Mouse (Mus musculus) midbrain, embryonic 16.5 days (tissue): ENCODE measurements around the gene Mib2. TPM values are rescaled to one million over a fixed set of nuclear protein-coding genes. Genes with fewer than 3 reads are reported as not detected.
A peak's percentile ranks its signal among the peaks of the same experiment; 100 is the strongest.

Source experiments
- ATAC-seq: fragments of 200-750 bp; cut with Nextera tagmentation; 2 replicates; pipeline ENCODE4 v1.8.0; 2017; ENCODE audit warnings: moderate TSS enrichment
- H3K27ac ChIP-seq: fragments of 300-500 bp; sonication (generic); 2 replicates; pipeline ENCODE4 v1.5.1; 2014; ENCODE audit warnings: mild to moderate bottlenecking, low read length, mixed read lengths
- H3K27me3 ChIP-seq: fragments of 300-500 bp; sonication (generic); 2 replicates; pipeline ENCODE4 v1.6.1; 2014; ENCODE audit warnings: low read depth, low read length, mixed read lengths; ENCODE audit not compliant: control insufficient read depth, insufficient read depth
- H3K36me3 ChIP-seq: fragments of 300-500 bp; sonication (generic); 2 replicates; pipeline ENCODE4 v1.6.1; 2014; ENCODE audit warnings: mild to moderate bottlenecking, low read length, moderate library complexity, mixed read lengths; ENCODE audit not compliant: control insufficient read depth, insufficient read depth
- H3K4me1 ChIP-seq: fragments of 300-500 bp; sonication (generic); 2 replicates; pipeline ENCODE4 v1.6.1; 2014; ENCODE audit warnings: mild to moderate bottlenecking, low read length, mixed read lengths; ENCODE audit not compliant: control insufficient read depth, insufficient read depth
- H3K4me2 ChIP-seq: fragments of 300-500 bp; sonication (generic); 2 replicates; pipeline ENCODE4 v1.6.1; 2014; ENCODE audit warnings: mild to moderate bottlenecking, low read length, mixed read lengths
- H3K4me3 ChIP-seq: fragments of 300-500 bp; sonication (generic); 2 replicates; pipeline ENCODE4 v1.5.1; 2014; ENCODE audit warnings: low read depth, mild to moderate bottlenecking, low read length, moderate library complexity, mixed read lengths
- H3K9ac ChIP-seq: fragments of 300-500 bp; sonication (generic); 2 replicates; pipeline ENCODE4 v1.6.1; 2014; ENCODE audit warnings: low read depth, low read length, mixed read lengths
- H3K9me3 ChIP-seq: fragments of 300-500 bp; sonication (generic); replicated peaks from 2 replicates; pipeline ENCODE4 v1.6.1; 2014; ENCODE audit warnings: mild to moderate bottlenecking, low read length, mixed read lengths; ENCODE audit not compliant: control insufficient read depth, poor library complexity, severe bottlenecking
- WGBS: fragments of 180-500 bp; shearing (Covaris S2); extraction: QIAGEN DNeasy Blood & Tissue Kit; methylation state at CpG from one replicate; pipeline ENCODE4 v1.1.7; 2014; 5-methylcytosine and 5-hydroxymethylcytosine counted together
- polyA plus RNA-seq: library from polyadenylated mRNA; unstranded; fragments of >200 nt; fragmentation: Nextera tagmentation; extraction: Ambion mirVana; gene quantifications from 2 replicates; pipeline ENCODE4 v1.2.1, GENCODE M21; 2015

Gene Mib2
- polyA plus RNA-seq = 57.3 and 60.9 TPM in 2 replicates

- peaks cover 16% of the 10 kb centered on the region for H3K4me1 ChIP-seq
- H3K27ac ChIP-seq = peak within 1 kb of the TSS; percentile 87
- H3K9me3 ChIP-seq = no peaks in the 10 kb centered on the region
- peak; percentile 98 for ATAC-seq
- H3K9ac ChIP-seq = peak within 1 kb of the TSS; percentile 90
- peak within 1 kb of the TSS; percentile 92 for H3K4me2 ChIP-seq
- under 1% methylated on average over 69 of the region's 73 CpGs for WGBS
- peak within 1 kb of the TSS; percentile 95 for H3K4me3 ChIP-seq
- no peaks in the 10 kb centered on the region for H3K27me3 ChIP-seq
- no peaks in the 10 kb centered on the region for H3K36me3 ChIP-seq
Measured at GRCm38 (mm10) chr4:155668689-155669597, at the start of gene Mib2. Mib2 (minus strand) TSS chr4:155669198.

DNA sequence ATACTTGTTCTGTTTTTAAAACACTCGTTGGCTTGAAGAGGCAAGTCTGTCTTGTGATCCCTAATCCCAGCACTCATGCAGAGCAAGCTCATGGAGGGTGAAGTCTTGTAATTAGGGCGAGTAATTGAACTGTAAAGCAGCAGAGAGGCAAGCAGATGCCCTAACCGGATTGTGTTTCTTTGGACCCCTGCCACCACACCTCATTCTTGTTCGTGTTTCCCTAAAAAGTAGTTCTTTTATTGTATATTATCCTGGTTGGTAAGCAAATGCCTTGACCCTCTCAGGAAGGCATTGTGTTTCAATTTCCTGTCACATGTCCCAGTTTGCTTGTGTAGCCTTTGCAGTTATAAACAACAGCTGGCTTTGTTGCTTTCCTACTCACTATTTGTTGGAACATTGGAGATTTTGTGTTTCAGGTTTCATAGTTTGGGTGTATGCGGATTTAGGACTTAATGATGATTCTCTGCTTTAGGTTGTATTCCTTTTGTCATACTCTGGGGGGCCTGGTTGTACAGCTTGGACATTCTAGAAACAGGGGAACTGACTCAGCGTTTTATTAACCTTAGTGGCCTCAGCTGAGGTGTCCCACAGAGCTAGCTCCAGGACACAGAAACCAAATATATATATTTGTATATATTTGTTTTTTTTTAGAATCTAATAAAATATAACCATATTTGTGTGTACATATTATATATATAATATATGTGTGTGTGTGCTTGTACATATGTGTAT lies 41.7 kb upstream of the Mib2 start:
- no peaks in the 10 kb centered on the region for H3K27me3 ChIP-seq
- H3K36me3 ChIP-seq = peaks cover under 1% of the 10 kb centered on the region; the same call in 1 of the 2 replicates
- H3K27ac ChIP-seq = 0 out of 2 replicates have a peak overlapping the region, but pooled peaks have one; percentile 28
- peaks cover 16% of the 10 kb centered on the region for H3K4me1 ChIP-seq
- H3K9me3 ChIP-seq = no peaks in the 10 kb centered on the region
- WGBS = 57% methylated on average over 6 of the region's 6 CpGs
- H3K4me2 ChIP-seq = no peak overlapping the region
- no peak overlapping the region for H3K4me3 ChIP-seq
- no peak overlapping the region for H3K9ac ChIP-seq
- no peak for ATAC-seq

DNA sequence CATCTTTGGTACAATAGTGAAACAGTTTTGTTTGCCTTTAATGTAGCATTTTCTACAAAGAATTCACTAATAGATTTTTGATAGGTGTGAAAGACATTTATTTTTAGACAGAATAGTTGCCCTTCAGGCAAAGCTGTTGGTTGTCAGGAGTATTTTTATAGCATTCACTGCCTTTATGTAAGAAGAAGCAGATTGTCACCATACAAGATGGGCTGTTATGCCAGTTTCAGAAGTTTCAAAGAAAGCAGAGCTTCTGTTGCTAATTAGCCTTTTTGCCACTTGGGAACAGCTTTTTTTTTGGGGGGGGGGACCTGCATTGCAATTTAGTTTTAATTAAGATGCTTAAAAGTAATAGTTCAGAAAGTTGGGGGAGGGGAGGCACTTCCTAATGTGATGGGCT lies 40.0 kb upstream of the Mib2 start:
- peaks cover 21% of the 10 kb centered on the region for H3K4me1 ChIP-seq
- no peak overlapping the region for H3K27ac ChIP-seq
- no peak overlapping the region for H3K9ac ChIP-seq
- H3K4me2 ChIP-seq = no peak overlapping the region
- no peak for ATAC-seq
- H3K4me3 ChIP-seq = no peak overlapping the region
- H3K27me3 ChIP-seq = no peaks in the 10 kb centered on the region
- no peaks in the 10 kb centered on the region for H3K36me3 ChIP-seq
- H3K9me3 ChIP-seq = no peaks in the 10 kb centered on the region

GRCm38 (mm10) chr4:155708582-155708981 lies 39.6 kb upstream of the Mib2 start:
- no peak overlapping the region for H3K27ac ChIP-seq
- no peak overlapping the region for H3K4me3 ChIP-seq
- H3K4me1 ChIP-seq = peaks cover 21% of the 10 kb centered on the region
- no peaks in the 10 kb centered on the region for H3K36me3 ChIP-seq
- WGBS = 85% methylated on average over 2 of the region's 2 CpGs
- H3K4me2 ChIP-seq = no peak overlapping the region
- H3K9me3 ChIP-seq = no peaks in the 10 kb centered on the region
- no peak overlapping the region for H3K9ac ChIP-seq
- no peaks in the 10 kb centered on the region for H3K27me3 ChIP-seq
- no peak for ATAC-seq

- no peaks in the 10 kb centered on the region for H3K27me3 ChIP-seq
- H3K9me3 ChIP-seq = no peaks in the 10 kb centered on the region
- H3K27ac ChIP-seq = peak overlapping the region; percentile 96
- peaks cover 18% of the 10 kb centered on the region for H3K4me1 ChIP-seq
- peak overlapping the region; percentile 97 for H3K4me3 ChIP-seq
- H3K9ac ChIP-seq = peak overlapping the region; percentile 96
- ATAC-seq = no peak
- WGBS = under 1% methylated on average over 19 of the region's 19 CpGs
- peak overlapping the region; percentile 85 for H3K4me2 ChIP-seq
- H3K36me3 ChIP-seq = no peaks in the 10 kb centered on the region
Measured at GRCm38 (mm10) chr4:155705592-155705929, 36.6 kb upstream of the Mib2 start.

- Histone ChIP-seq H3K4me2 (peak within 1 kb of the TSS; percentile 93), H3K27ac (peak within 1 kb of the TSS; percentile 96)
- WGBS = 1% methylated on average over 83 of the region's 83 CpGs
Measured at GRCm38 (mm10) chr4:155704721-155705591, 36.0 kb upstream of the Mib2 start, which contains the start of gene Ssu72. Ssu72 (plus strand) TSS chr4:155704800.

DNA sequence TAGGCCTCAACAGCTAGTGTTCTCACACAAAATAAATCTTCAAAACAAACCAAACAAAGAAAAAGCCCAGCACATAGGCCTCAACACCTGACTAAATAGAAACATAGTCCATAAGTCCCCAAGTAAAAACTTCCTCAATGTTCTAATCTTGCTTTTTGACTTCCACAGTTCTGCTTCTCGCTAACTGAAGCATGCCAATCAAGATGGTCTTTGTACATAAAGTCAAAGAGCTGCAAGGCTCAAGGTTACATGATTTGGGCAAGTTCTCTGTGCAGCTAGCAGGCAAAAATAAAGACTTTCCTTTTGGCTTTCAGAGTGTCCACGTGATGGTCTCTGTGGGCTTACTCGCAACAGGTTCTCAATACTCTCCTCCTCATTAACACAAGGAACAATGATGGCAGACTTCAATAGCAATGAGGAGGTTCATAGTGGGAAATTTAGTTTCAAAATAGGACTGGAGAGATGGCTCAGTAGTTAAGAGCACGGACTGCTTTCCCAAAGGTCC lies 34.5 kb upstream of the Mib2 start:
- H3K27me3 ChIP-seq = no peaks in the 10 kb centered on the region
- H3K4me2 ChIP-seq = no peak overlapping the region
- no peaks in the 10 kb centered on the region for H3K9me3 ChIP-seq
- H3K4me1 ChIP-seq = peaks cover 15% of the 10 kb centered on the region
- ATAC-seq = no peak
- no peak overlapping the region for H3K27ac ChIP-seq
- no peak overlapping the region for H3K4me3 ChIP-seq
- H3K36me3 ChIP-seq = no peaks in the 10 kb centered on the region
- no peak overlapping the region for H3K9ac ChIP-seq
- 97% methylated on average over 4 of the region's 4 CpGs for WGBS

More at GRCm38 (mm10) chr4:155704721-155705591, 36.0 kb upstream of the Mib2 start, which contains the start of gene Ssu72:
- H3K9ac ChIP-seq = peak within 1 kb of the TSS; percentile 96
- H3K9me3 ChIP-seq = no peaks in the 10 kb centered on the region
- ATAC-seq = peak; percentile 96
- peak within 1 kb of the TSS; percentile 97 for H3K4me3 ChIP-seq
- no peaks in the 10 kb centered on the region for H3K27me3 ChIP-seq
- H3K4me1 ChIP-seq = peaks cover 18% of the 10 kb centered on the region
- H3K36me3 ChIP-seq = no peaks in the 10 kb centered on the region

- Histone ChIP-seq H3K27ac (no peak overlapping the region), H3K4me3 (no peak overlapping the region), H3K4me2 (no peak overlapping the region), H3K36me3 (no peaks in the 10 kb centered on the region), H3K4me1 (peaks cover 19% of the 10 kb centered on the region), H3K27me3 (no peaks in the 10 kb centered on the region), H3K9me3 (no peaks in the 10 kb centered on the region), H3K9ac (no peak overlapping the region)
- no peak for ATAC-seq
Measured at GRCm38 (mm10) chr4:155700425-155700824, 31.4 kb upstream of the Mib2 start.
